ENCODE assay signal across 25 mouse cellular contexts in genomic region chr10:12935575-12935974, GRCm38 (mm10). TPM values are rescaled to one million over a fixed set of nuclear protein-coding genes. Genes with fewer than 3 reads are reported as not detected.
A peak's percentile ranks its signal among the peaks of the same experiment; 100 is the strongest.
DNase-seq lines count a peak whose midpoint lies in the region; ATAC-seq and TF ChIP-seq lines count a peak whose summit lies in the region.
"Had no signal": no experiment of that assay in that cellular context is flagged by ENCODE, and none has a peak within 500 bp of the region (broad histone marks: within the 10 kb centered on the region; RNA-seq: fewer than 3 reads in every experiment).

No protein-coding gene starts in this region.

- no peaks in the 10 kb centered on the region for H3K27me3 ChIP-seq in kidney, adult 2 months (replicated peaks; ENCODE audit: control insufficient read depth, insufficient read depth, low read length)
- no peaks in the 10 kb centered on the region for H3K27me3 ChIP-seq in MEL (ENCODE audit: control insufficient read depth in 1 of 2, insufficient read depth in 2 of 2, low read length in 2 of 2)
- H3K27me3 ChIP-seq: Patski had no signal

- H3K9ac ChIP-seq in MEL (ENCODE audit: control insufficient read depth, low read depth, low read length, poor library complexity, severe bottlenecking) = no peak overlapping the region
- H3K9ac ChIP-seq: embryonic facial prominence, embryonic 13.5 days; embryonic facial prominence, embryonic 15.5 days; forebrain, embryonic 12.5 days had no signal

- H3K4me1 ChIP-seq in kidney, adult 2 months (ENCODE audit: control insufficient read depth, insufficient read depth, low read length) = no peaks in the 10 kb centered on the region
- peaks cover 0 to 11% of the 10 kb centered on the region in 2 experiments; a peak in 3 of 4 replicates for H3K4me1 ChIP-seq in MEL (ENCODE audit: control insufficient read depth in 1 of 2, insufficient read depth in 2 of 2, low read length in 2 of 2)

- peak; percentile 26 for ATAC-seq in common myeloid progenitor, adult 5-6 weeks (replicated peaks; ENCODE audit: low read depth, poor library complexity, severe bottlenecking)
- ATAC-seq: activated CD4-positive, CD25-positive, alpha-beta regulatory T cell, adult 4 months; forebrain, embryonic 14.5 days; forebrain, embryonic 16.5 days; Patski had no signal

- no peaks in the 10 kb centered on the region for H3K9me3 ChIP-seq in MEL (replicated peaks; ENCODE audit: insufficient read depth, low read length)
- H3K9me3 ChIP-seq: embryonic facial prominence, embryonic 13.5 days; embryonic facial prominence, embryonic 15.5 days; forebrain, embryonic 10.5 days; forebrain, embryonic 12.5 days; G1E had no signal

- TF ChIP-seq POLR2A in kidney, adult 2 months (IDR thresholded peaks at IDR 0.05; ENCODE audit: low read depth, low read length) = no peak
- no peak for TF ChIP-seq POLR2A in MEL (IDR thresholded peaks at IDR 0.05; ENCODE audit: control insufficient read depth in 1 of 2, insufficient read depth in 1 of 2, low read depth in 1 of 2, low read length in 2 of 2, poor library complexity in 1 of 2)

- intact Hi-C loops in left cerebral cortex, postnatal 25 days (cut with DNase I) = no loop called here

- H3K27ac ChIP-seq in kidney, adult 2 months (ENCODE audit: insufficient read depth, low read depth, low read length) = no peak overlapping the region
- H3K27ac ChIP-seq in MEL (ENCODE audit: control insufficient read depth, low read depth, low read length) = no peak overlapping the region
- H3K27ac ChIP-seq: embryonic facial prominence, embryonic 13.5 days; embryonic facial prominence, embryonic 15.5 days; forebrain, embryonic 10.5 days; forebrain, embryonic 12.5 days had no signal

- TF ChIP-seq EP300 in MEL (IDR thresholded peaks at IDR 0.05; ENCODE audit: low read depth in 1 of 2, low read length in 2 of 2) = peak; percentile 38 to 57; a peak in 3 of 4 replicates

- no peaks in the 10 kb centered on the region for H3K36me3 ChIP-seq in kidney, adult 2 months (ENCODE audit: control insufficient read depth, insufficient read depth, low read length)
- H3K36me3 ChIP-seq in MEL (ENCODE audit: control insufficient read depth in 1 of 2, insufficient read depth in 2 of 2, low read length in 2 of 2) = peaks cover 0 to 7% of the 10 kb centered on the region in 2 experiments; a peak in 2 of 4 replicates
- H3K36me3 ChIP-seq: embryonic facial prominence, embryonic 13.5 days; embryonic facial prominence, embryonic 15.5 days; forebrain, embryonic 10.5 days; forebrain, embryonic 12.5 days had no signal

- no peaks in the 10 kb centered on the region for H3K79me2 ChIP-seq in MEL (ENCODE audit: control insufficient read depth, insufficient read depth, low read length, poor library complexity)

- H3K4me3 ChIP-seq in kidney, adult 2 months (ENCODE audit: insufficient read depth, low read depth, low read length) = no peak overlapping the region
- H3K4me3 ChIP-seq in MEL (ENCODE audit: control insufficient read depth in 1 of 2, insufficient read depth in 1 of 2, low read depth in 2 of 2, low read length in 2 of 2) = no peak overlapping the region
- H3K4me3 ChIP-seq: embryonic facial prominence, embryonic 13.5 days; embryonic facial prominence, embryonic 15.5 days; erythroblast, embryonic 14.5 days; forebrain, embryonic 10.5 days; forebrain, embryonic 12.5 days had no signal

- 0 out of 2 replicates have a peak, but pooled peaks have one; percentile 15 for TF ChIP-seq CTCF in kidney, adult 2 months (conservative IDR thresholded peaks at IDR 0.05; ENCODE audit: insufficient read depth, insufficient read length, low read depth, low read length)
- TF ChIP-seq CTCF in MEL (IDR thresholded peaks at IDR 0.05 in 2 of 3, conservative IDR thresholded peaks at IDR 0.05 in 1 of 3; ENCODE audit: control insufficient read depth in 1 of 3, insufficient read depth in 1 of 3, low read depth in 2 of 3, low read length in 3 of 3, poor library complexity in 1 of 3, severe bottlenecking in 1 of 3) = no peak

- 94% methylated on average over 5 of the region's 5 CpGs for WGBS in kidney, adult 2 months

- no peak for DNase-seq in kidney, adult 2 months
- no peak for DNase-seq in kidney, adult 18-20 months
- peak; percentile 40 for DNase-seq in MEL (ENCODE audit: low read depth, low spot score)
- DNase-seq in left cerebral cortex, postnatal 25 days (ENCODE audit: low spot score in 2 of 2) = no peak
- no peak for DNase-seq in ovary, postnatal 36 days (ENCODE audit: low spot score)
- DNase-seq: adrenal gland, adult 8-10 months; adrenal gland, postnatal 14 days; adrenal gland, postnatal 36 days; cerebellum, adult 11-12 months; cerebellum, adult 2 months; cerebellum, adult 9-10 months; cerebellum, postnatal 10 days; cerebellum, postnatal 25 days; embryo, embryonic 11 days had no signal

- TF ChIP-seq RAD21 in MEL (IDR thresholded peaks at IDR 0.05; ENCODE audit: low read depth, low read length) = no peak; the same call in 1 of the 2 replicates

TF ChIP-seq in MEL, 35 proteins besides CTCF, POLR2A, EP300 and RAD21:
- TF ChIP-seq TBP (IDR thresholded peaks at IDR 0.05; ENCODE audit: low read depth, low read length) (no peak), TAL1 (IDR thresholded peaks at IDR 0.05; ENCODE audit: low read length) (peak; percentile 43; the same call in 1 of the 2 replicates), GATA1 (IDR thresholded peaks at IDR 0.05; ENCODE audit: low read depth, low read length) (0 out of 2 replicates have a peak, but pooled peaks have one; percentile 18), SMC3 (IDR thresholded peaks at IDR 0.05; ENCODE audit: low read depth, low read length) (no peak), UBTF (IDR thresholded peaks at IDR 0.05; ENCODE audit: borderline replicate concordance, insufficient read depth, low read depth, low read length) (no peak), USF2 (IDR thresholded peaks at IDR 0.05; ENCODE audit: borderline replicate concordance in 1 of 2, insufficient read depth in 1 of 2, low read depth in 1 of 2, low read length in 2 of 2) (no peak), MYB (IDR thresholded peaks at IDR 0.05; ENCODE audit: low read depth, low read length) (no peak), RCOR1 (IDR thresholded peaks at IDR 0.05; ENCODE audit: low read depth, low read length) (0 out of 2 replicates have a peak, but pooled peaks have one; percentile 31)

RNA-seq across cellular contexts. Expression of gene Stx11, which starts 28.5 kb away (rescaled TPM):
- 1.4 and 1.5 TPM in 2 replicates for polyA plus RNA-seq in kidney, adult 2 months (2012; rRNA removed)
- total RNA-seq in MEL (2012; rRNA removed) = 1.9 and 3.2 TPM in 2 replicates
- polyA plus RNA-seq in MEL (2012; ENCODE audit: insufficient read depth in 1 of 2, insufficient read length in 2 of 2, low read depth in 1 of 2, low replicate concordance in 2 of 2, missing spikeins in 1 of 2) = 1 to 10 TPM in 1 of 2 experiments, not detected in 1; 2.9 TPM
- 8.2 and 9.4 TPM in 2 replicates for total RNA-seq in common myeloid progenitor, adult 5-6 weeks (2017)
- total RNA-seq in left cerebral cortex, postnatal 25 days (2021) = under 1 TPM; 0.11 to 0.34 TPM
